Mouse (Mus musculus): ENCODE data around the gene Ran. TPM values are rescaled to one million over a fixed set of nuclear protein-coding genes. Genes with fewer than 3 reads are reported as not detected.
A peak's percentile ranks its signal among the peaks of the same experiment; 100 is the strongest.

Ran gene
- polyA plus RNA-seq, 1 experiment from 2014 or later: 343 TPM

- ATAC-seq (ENCODE audit: low FRiP score): no peak
- H3K4me1 ChIP-seq (replicated peaks; ENCODE audit: control insufficient read depth, insufficient read depth, low read length): peaks cover 10% of the 10 kb centered on the region
Observed at GRCm38 (mm10) chr5:129025048-129025447, 5.2 kb downstream of the Ran start.

GRCm38 (mm10) chr5:129025725-129026124, 5.9 kb downstream of the Ran start:
- Histone ChIP-seq H3K36me3 (replicated peaks; ENCODE audit: control insufficient read depth, insufficient read depth) (peaks cover 41% of the 10 kb centered on the region), H3K4me3 (replicated peaks; ENCODE audit: low read length) (no peak overlapping the region), H3K9me3 (ENCODE audit: control insufficient read depth, low read length) (no peaks in the 10 kb centered on the region), H3K4me2 (replicated peaks) (no peak overlapping the region), H3K9ac (no peak overlapping the region), H3K4me1 (replicated peaks; ENCODE audit: control insufficient read depth, insufficient read depth, low read length) (peaks cover 10% of the 10 kb centered on the region), H3K27ac (no peak overlapping the region), H3K27me3 (ENCODE audit: control insufficient read depth, insufficient read depth, low read length) (no peaks in the 10 kb centered on the region)
- ATAC-seq (ENCODE audit: low FRiP score) (no peak), DNase-seq (ENCODE audit: low spot score) (no peak)
- 100% methylated on average over 2 of the region's 2 CpGs for WGBS

More at GRCm38 (mm10) chr5:129025048-129025447, 5.2 kb downstream of the Ran start:
- Histone ChIP-seq H3K27ac (no peak overlapping the region), H3K9me3 (ENCODE audit: control insufficient read depth, low read length) (no peaks in the 10 kb centered on the region), H3K27me3 (ENCODE audit: control insufficient read depth, insufficient read depth, low read length) (no peaks in the 10 kb centered on the region), H3K9ac (no peak overlapping the region), H3K4me3 (replicated peaks; ENCODE audit: low read length) (no peak overlapping the region), H3K36me3 (replicated peaks; ENCODE audit: control insufficient read depth, insufficient read depth) (peaks cover 41% of the 10 kb centered on the region), H3K4me2 (replicated peaks) (no peak overlapping the region)
- 41% methylated on average over 2 of the region's 2 CpGs for WGBS
- no peak for DNase-seq (ENCODE audit: low spot score)

GRCm38 (mm10) chr5:129026171-129026570, 6.3 kb downstream of the Ran start:
- DNase-seq (ENCODE audit: low spot score) (no peak), ATAC-seq (ENCODE audit: low FRiP score) (no peak)
- H3K4me1 ChIP-seq (replicated peaks; ENCODE audit: control insufficient read depth, insufficient read depth, low read length): peaks cover 9% of the 10 kb centered on the region
- no peaks in the 10 kb centered on the region for H3K9me3 ChIP-seq (ENCODE audit: control insufficient read depth, low read length)
- peaks cover 41% of the 10 kb centered on the region for H3K36me3 ChIP-seq (replicated peaks; ENCODE audit: control insufficient read depth, insufficient read depth)
- no peaks in the 10 kb centered on the region for H3K27me3 ChIP-seq (ENCODE audit: control insufficient read depth, insufficient read depth, low read length)
- H3K4me2 ChIP-seq (replicated peaks): no peak overlapping the region
- WGBS: 92% methylated on average over 3 of the region's 3 CpGs
- H3K9ac ChIP-seq: no peak overlapping the region
- no peak overlapping the region for H3K27ac ChIP-seq
- H3K4me3 ChIP-seq (replicated peaks; ENCODE audit: low read length): no peak overlapping the region

- WGBS: 83% methylated on average over 1 of the region's 1 CpGs
- Histone ChIP-seq H3K4me2 (replicated peaks) (no peak overlapping the region), H3K9ac (no peak overlapping the region), H3K4me3 (replicated peaks; ENCODE audit: low read length) (no peak overlapping the region), H3K36me3 (replicated peaks; ENCODE audit: control insufficient read depth, insufficient read depth) (peaks cover 39% of the 10 kb centered on the region), H3K9me3 (ENCODE audit: control insufficient read depth, low read length) (no peaks in the 10 kb centered on the region), H3K27ac (no peak overlapping the region), H3K27me3 (ENCODE audit: control insufficient read depth, insufficient read depth, low read length) (no peaks in the 10 kb centered on the region), H3K4me1 (replicated peaks; ENCODE audit: control insufficient read depth, insufficient read depth, low read length) (peaks cover 4% of the 10 kb centered on the region)
- DNase-seq (ENCODE audit: low spot score): no peak
- no peak for ATAC-seq (ENCODE audit: low FRiP score)
Observed at GRCm38 (mm10) chr5:129026637-129027036, 6.8 kb downstream of the Ran start.

GRCm38 (mm10) chr5:129029131-129029723, 9.4 kb downstream of the Ran start:
- no peak overlapping the region for H3K9ac ChIP-seq
- H3K4me2 ChIP-seq (replicated peaks): no peak overlapping the region
- H3K27ac ChIP-seq: no peak overlapping the region
- no peak for DNase-seq (ENCODE audit: low spot score)
- WGBS: 68% methylated on average over 5 of the region's 5 CpGs
- no peaks in the 10 kb centered on the region for H3K4me1 ChIP-seq (replicated peaks; ENCODE audit: control insufficient read depth, insufficient read depth, low read length)
- H3K27me3 ChIP-seq (ENCODE audit: control insufficient read depth, insufficient read depth, low read length): no peaks in the 10 kb centered on the region
- no peak for ATAC-seq (ENCODE audit: low FRiP score)
- no peak overlapping the region for H3K4me3 ChIP-seq (replicated peaks; ENCODE audit: low read length)
- H3K36me3 ChIP-seq (replicated peaks; ENCODE audit: control insufficient read depth, insufficient read depth): peaks cover 17% of the 10 kb centered on the region
- H3K9me3 ChIP-seq (ENCODE audit: control insufficient read depth, low read length): no peaks in the 10 kb centered on the region

- no peaks in the 10 kb centered on the region for H3K27me3 ChIP-seq (ENCODE audit: control insufficient read depth, insufficient read depth, low read length)
Observed at GRCm38 (mm10) chr5:129036678-129037077, 16.8 kb downstream of the Ran start.

GRCm38 (mm10) chr5:129037739-129038138, 17.9 kb downstream of the Ran start:
- H3K36me3 ChIP-seq (replicated peaks; ENCODE audit: control insufficient read depth, insufficient read depth): no peaks in the 10 kb centered on the region
- H3K9me3 ChIP-seq (ENCODE audit: control insufficient read depth, low read length): no peaks in the 10 kb centered on the region
- DNase-seq (ENCODE audit: low spot score) (no peak), ATAC-seq (ENCODE audit: low FRiP score) (no peak)
- no peaks in the 10 kb centered on the region for H3K4me1 ChIP-seq (replicated peaks; ENCODE audit: control insufficient read depth, insufficient read depth, low read length)
- no peak overlapping the region for H3K9ac ChIP-seq
- 91% methylated on average over 7 of the region's 7 CpGs for WGBS
- H3K27ac ChIP-seq: no peak overlapping the region
- H3K27me3 ChIP-seq (ENCODE audit: control insufficient read depth, insufficient read depth, low read length): no peaks in the 10 kb centered on the region
- H3K4me3 ChIP-seq (replicated peaks; ENCODE audit: low read length): no peak overlapping the region
- H3K4me2 ChIP-seq (replicated peaks): no peak overlapping the region

More at GRCm38 (mm10) chr5:129036678-129037077, 16.8 kb downstream of the Ran start:
- Histone ChIP-seq H3K4me2 (replicated peaks) (no peak overlapping the region), H3K9ac (no peak overlapping the region), H3K4me1 (replicated peaks; ENCODE audit: control insufficient read depth, insufficient read depth, low read length) (no peaks in the 10 kb centered on the region), H3K36me3 (replicated peaks; ENCODE audit: control insufficient read depth, insufficient read depth) (no peaks in the 10 kb centered on the region), H3K27ac (no peak overlapping the region), H3K9me3 (ENCODE audit: control insufficient read depth, low read length) (no peaks in the 10 kb centered on the region), H3K4me3 (replicated peaks; ENCODE audit: low read length) (no peak overlapping the region)
- 91% methylated on average over 5 of the region's 5 CpGs for WGBS
- no peak for ATAC-seq (ENCODE audit: low FRiP score)
- DNase-seq (ENCODE audit: low spot score): no peak

- no peak for ATAC-seq (ENCODE audit: low FRiP score)
- Histone ChIP-seq H3K36me3 (replicated peaks; ENCODE audit: control insufficient read depth, insufficient read depth) (no peaks in the 10 kb centered on the region), H3K9ac (no peak overlapping the region), H3K9me3 (ENCODE audit: control insufficient read depth, low read length) (no peaks in the 10 kb centered on the region), H3K4me1 (replicated peaks; ENCODE audit: control insufficient read depth, insufficient read depth, low read length) (peaks cover 6% of the 10 kb centered on the region; the same call in 1 of the 2 replicates), H3K4me2 (replicated peaks) (peak overlapping the region; percentile 18), H3K4me3 (replicated peaks; ENCODE audit: low read length) (no peak overlapping the region), H3K27ac (peak overlapping the region; percentile 16), H3K27me3 (ENCODE audit: control insufficient read depth, insufficient read depth, low read length) (no peaks in the 10 kb centered on the region)
- DNase-seq (ENCODE audit: low spot score): no peak
- 34% methylated on average over 26 of the region's 26 CpGs for WGBS
Observed at GRCm38 (mm10) chr5:129045641-129046580, 26.0 kb downstream of the Ran start.

- Histone ChIP-seq H3K4me1 (replicated peaks; ENCODE audit: control insufficient read depth, insufficient read depth, low read length) (peaks cover 15% of the 10 kb centered on the region; the same call in 1 of the 2 replicates), H3K4me2 (replicated peaks) (no peak overlapping the region), H3K9me3 (ENCODE audit: control insufficient read depth, low read length) (no peaks in the 10 kb centered on the region), H3K4me3 (replicated peaks; ENCODE audit: low read length) (no peak overlapping the region), H3K27ac (no peak overlapping the region), H3K9ac (no peak overlapping the region), H3K27me3 (ENCODE audit: control insufficient read depth, insufficient read depth, low read length) (no peaks in the 10 kb centered on the region), H3K36me3 (replicated peaks; ENCODE audit: control insufficient read depth, insufficient read depth) (no peaks in the 10 kb centered on the region)
- 47% methylated on average over 9 of the region's 9 CpGs for WGBS
- DNase-seq (ENCODE audit: low spot score) (peak; percentile 60), ATAC-seq (ENCODE audit: low FRiP score) (no peak)
Observed at GRCm38 (mm10) chr5:129049372-129049771, 29.5 kb downstream of the Ran start.

Measured in hindbrain, embryonic 14.5 days (tissue).